Mouse (Mus musculus): ENCODE measurements around the gene Olfr1094. TPM values are rescaled to one million over a fixed set of nuclear protein-coding genes. Genes with fewer than 3 reads are reported as not detected.

Gene Olfr1094
- not detected in 2 replicates for polyA plus RNA-seq (2015; fragmentation: Nextera tagmentation; extraction: Ambion mirVana)

GRCm38 (mm10) chr2:86824363-86824762, at the start of gene Olfr1094:
TSS of gene Olfr1094 (plus strand) at chr2:86824663.
- ATAC-seq (replicated peaks; ENCODE audit: low FRiP score), result no peak
- no peak within 1 kb of the TSS for H3K27ac ChIP-seq
- no peaks in the 10 kb centered on the region for H3K9me3 ChIP-seq (replicated peaks)
- H3K4me3 ChIP-seq (replicated peaks), result no peak within 1 kb of the TSS
- no peak within 1 kb of the TSS for H3K9ac ChIP-seq
- no peaks in the 10 kb centered on the region for H3K36me3 ChIP-seq
- H3K4me1 ChIP-seq, result no peaks in the 10 kb centered on the region
- no peak within 1 kb of the TSS for H3K4me2 ChIP-seq
- no peaks in the 10 kb centered on the region for H3K27me3 ChIP-seq

GRCm38 (mm10) chr2:86782179-86782578, 42.3 kb upstream of the Olfr1094 start, which contains the start of gene Olfr1093:
TSS of gene Olfr1093 (plus strand) at chr2:86782479.
- Histone ChIP-seq H3K27ac (no peak within 1 kb of the TSS), H3K4me3 (replicated peaks) (no peak within 1 kb of the TSS), H3K27me3 (no peaks in the 10 kb centered on the region), H3K9me3 (replicated peaks) (no peaks in the 10 kb centered on the region), H3K36me3 (no peaks in the 10 kb centered on the region), H3K4me1 (no peaks in the 10 kb centered on the region), H3K9ac (no peak within 1 kb of the TSS), H3K4me2 (no peak within 1 kb of the TSS)
- ATAC-seq (replicated peaks; ENCODE audit: low FRiP score), result no peak
- WGBS, result 83% methylated on average over 2 of the region's 2 CpGs

DNA sequence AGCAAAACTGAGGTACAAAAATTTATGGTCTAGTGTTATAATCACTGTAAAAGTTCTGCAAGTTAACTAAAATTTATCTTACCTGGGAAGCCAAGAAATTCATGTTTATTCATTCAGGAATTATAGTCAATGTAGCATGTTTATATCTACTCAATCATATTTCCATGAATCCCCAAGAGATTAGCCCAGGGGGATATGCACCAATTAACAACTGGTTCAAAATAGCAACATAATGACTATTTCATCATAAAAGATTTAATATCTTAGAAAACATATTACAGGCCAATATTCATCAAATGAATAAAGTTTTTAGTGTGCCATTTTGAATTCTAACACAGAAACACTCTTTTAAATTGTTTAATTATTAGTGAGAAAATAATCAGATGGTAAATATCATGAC, 14.5 kb upstream of the Olfr1094 start, which contains the start of gene Olfr141:
Gene Olfr141 (minus strand): TSS at position 101 of the 400 bp plus-strand sequence.
- Histone ChIP-seq H3K4me1 (no peaks in the 10 kb centered on the region), H3K4me3 (replicated peaks) (no peak within 1 kb of the TSS), H3K36me3 (no peaks in the 10 kb centered on the region), H3K9ac (no peak within 1 kb of the TSS), H3K27me3 (no peaks in the 10 kb centered on the region), H3K9me3 (replicated peaks) (no peaks in the 10 kb centered on the region), H3K4me2 (no peak within 1 kb of the TSS), H3K27ac (no peak within 1 kb of the TSS)
- ATAC-seq (replicated peaks; ENCODE audit: low FRiP score), result no peak

GRCm38 (mm10) chr2:86851596-86851995, 27.1 kb downstream of the Olfr1094 start, which contains the start of gene Olfr1095:
TSS of gene Olfr1095 (minus strand) at chr2:86851696.
- Histone ChIP-seq H3K4me3 (replicated peaks) (no peak within 1 kb of the TSS), H3K27me3 (no peaks in the 10 kb centered on the region), H3K9me3 (replicated peaks) (no peaks in the 10 kb centered on the region), H3K4me1 (no peaks in the 10 kb centered on the region), H3K4me2 (no peak within 1 kb of the TSS), H3K9ac (no peak within 1 kb of the TSS), H3K27ac (no peak within 1 kb of the TSS), H3K36me3 (no peaks in the 10 kb centered on the region)
- WGBS, result 87% methylated on average over 3 of the region's 3 CpGs
- no peak for ATAC-seq (replicated peaks; ENCODE audit: low FRiP score)

DNA sequence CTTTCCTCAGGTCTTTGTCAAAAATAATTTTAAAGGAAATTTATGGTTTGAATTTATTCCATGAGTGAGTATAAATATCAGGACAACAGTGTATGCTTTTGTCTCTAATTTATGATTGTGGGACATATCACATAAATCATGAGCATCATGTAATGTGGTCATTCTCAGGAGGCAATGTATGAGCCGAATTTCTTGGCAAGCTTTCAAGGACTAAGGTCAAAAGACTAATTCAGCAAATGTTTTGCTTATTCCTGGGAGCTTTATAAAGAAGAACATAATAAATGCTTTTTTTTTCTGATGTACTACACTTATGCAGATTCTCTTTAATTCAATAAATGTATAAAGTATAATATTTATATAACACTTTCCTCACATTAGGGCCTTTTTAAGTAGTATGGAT, 50.2 kb downstream of the Olfr1094 start, which contains the start of gene Gm13723:
Gene Gm13723 (minus strand): TSS at position 101 of the 400 bp plus-strand sequence.
- H3K9ac ChIP-seq, result no peak within 1 kb of the TSS
- ATAC-seq (replicated peaks; ENCODE audit: low FRiP score), result no peak
- no peaks in the 10 kb centered on the region for H3K9me3 ChIP-seq (replicated peaks)
- 36% methylated on average over 1 of the region's 1 CpGs for WGBS
- no peaks in the 10 kb centered on the region for H3K27me3 ChIP-seq
- no peaks in the 10 kb centered on the region for H3K4me1 ChIP-seq
- no peak within 1 kb of the TSS for H3K4me2 ChIP-seq
- no peak within 1 kb of the TSS for H3K27ac ChIP-seq
- H3K36me3 ChIP-seq, result no peaks in the 10 kb centered on the region
- no peak within 1 kb of the TSS for H3K4me3 ChIP-seq (replicated peaks)

Other genes starting within 250 kb of the Olfr1094 start
- gene Olfr1082, start 225.7 kb upstream of the Olfr1094 start, polyA plus RNA-seq (2015; fragmentation: Nextera tagmentation; extraction: Ambion mirVana), result not detected in 2 replicates
- gene Olfr1084, start 184.9 kb upstream of the Olfr1094 start, polyA plus RNA-seq (2015; fragmentation: Nextera tagmentation; extraction: Ambion mirVana), result not detected in 2 replicates
- not detected in 2 replicates for gene Olfr1085, start 162.6 kb upstream of the Olfr1094 start, polyA plus RNA-seq (2015; fragmentation: Nextera tagmentation; extraction: Ambion mirVana)
- not detected in 2 replicates for gene Olfr1086, start 144.6 kb upstream of the Olfr1094 start, polyA plus RNA-seq (2015; fragmentation: Nextera tagmentation; extraction: Ambion mirVana)
- not detected in 2 replicates for gene Olfr1087, start 126.3 kb upstream of the Olfr1094 start, polyA plus RNA-seq (2015; fragmentation: Nextera tagmentation; extraction: Ambion mirVana)
- gene Olfr1089, start 91.0 kb upstream of the Olfr1094 start, polyA plus RNA-seq (2015; fragmentation: Nextera tagmentation; extraction: Ambion mirVana), result not detected in 2 replicates
- not detected in 2 replicates for gene Olfr1090, start 65.7 kb upstream of the Olfr1094 start, polyA plus RNA-seq (2015; fragmentation: Nextera tagmentation; extraction: Ambion mirVana)
- not detected in 2 replicates for gene Olfr1093, start 42.2 kb upstream of the Olfr1094 start, polyA plus RNA-seq (2015; fragmentation: Nextera tagmentation; extraction: Ambion mirVana)
- not detected in 2 replicates for gene Olfr141, start 14.6 kb upstream of the Olfr1094 start, polyA plus RNA-seq (2015; fragmentation: Nextera tagmentation; extraction: Ambion mirVana)
- not detected in 2 replicates for gene Olfr1095, start 27.0 kb downstream of the Olfr1094 start, polyA plus RNA-seq (2015; fragmentation: Nextera tagmentation; extraction: Ambion mirVana)
- gene Gm13723, start 50.1 kb downstream of the Olfr1094 start, polyA plus RNA-seq (2015; fragmentation: Nextera tagmentation; extraction: Ambion mirVana), result not detected in 2 replicates
- gene Olfr1097, start 67.6 kb downstream of the Olfr1094 start, polyA plus RNA-seq (2015; fragmentation: Nextera tagmentation; extraction: Ambion mirVana), result not detected in 2 replicates
- gene Olfr1098, start 99.9 kb downstream of the Olfr1094 start, polyA plus RNA-seq (2015; fragmentation: Nextera tagmentation; extraction: Ambion mirVana), result not detected in 2 replicates
- gene Olfr1099, start 136.0 kb downstream of the Olfr1094 start, polyA plus RNA-seq (2015; fragmentation: Nextera tagmentation; extraction: Ambion mirVana), result not detected in 2 replicates
- not detected in 2 replicates for gene Olfr1100, start 155.3 kb downstream of the Olfr1094 start, polyA plus RNA-seq (2015; fragmentation: Nextera tagmentation; extraction: Ambion mirVana)
- not detected in 2 replicates for gene Olfr1101, start 166.6 kb downstream of the Olfr1094 start, polyA plus RNA-seq (2015; fragmentation: Nextera tagmentation; extraction: Ambion mirVana)
- gene Olfr1102, start 173.7 kb downstream of the Olfr1094 start, polyA plus RNA-seq (2015; fragmentation: Nextera tagmentation; extraction: Ambion mirVana), result not detected in 2 replicates
- not detected in 2 replicates for gene Olfr1104, start 202.4 kb downstream of the Olfr1094 start, polyA plus RNA-seq (2015; fragmentation: Nextera tagmentation; extraction: Ambion mirVana)
- gene Olfr1105, start 211.9 kb downstream of the Olfr1094 start, polyA plus RNA-seq (2015; fragmentation: Nextera tagmentation; extraction: Ambion mirVana), result not detected in 2 replicates
- not detected in 2 replicates for gene Olfr1106, start 227.6 kb downstream of the Olfr1094 start, polyA plus RNA-seq (2015; fragmentation: Nextera tagmentation; extraction: Ambion mirVana)